Mouse (Mus musculus) right cerebral cortex, postnatal 36 days (tissue): ENCODE data around the gene Med25.
"Not testable (repeated sequence)": the region's sequence is repeated elsewhere in the genome, so short reads cannot be mapped to it uniquely, and the experiment has no call there.

ENCODE experiments used
- DNase-seq, 2 experiments: peaks; one replicate each; pipeline ENCODE4 v3.0.0; 2022; ENCODE audit warnings: low spot score in 2 of 2, mixed read lengths in 1 of 2

Med25 gene

GRCm38 (mm10) chr7:44893197-44893596, 685 bp upstream of the Med25 start:
- no peak for DNase-seq

- no peak for DNase-seq
Measured at GRCm38 (mm10) chr7:44891611-44892010, 901 bp downstream of the Med25 start.

GRCm38 (mm10) chr7:44890737-44891136, 1.8 kb downstream of the Med25 start:
- no peak for DNase-seq

- no peak for DNase-seq
Measured at GRCm38 (mm10) chr7:44890180-44890579, 2.3 kb downstream of the Med25 start.

- DNase-seq, result no peak
Measured at GRCm38 (mm10) chr7:44888256-44889105, 4.0 kb downstream of the Med25 start.

- no peak for DNase-seq
Measured at GRCm38 (mm10) chr7:44886964-44887363, 5.5 kb downstream of the Med25 start.

- DNase-seq, result no peak
Measured at GRCm38 (mm10) chr7:44884637-44885036, 7.9 kb downstream of the Med25 start.

GRCm38 (mm10) chr7:44883036-44883435, 9.5 kb downstream of the Med25 start:
- no peak for DNase-seq

- DNase-seq, result no peak
Measured at GRCm38 (mm10) chr7:44877833-44878232, 14.7 kb downstream of the Med25 start.

- DNase-seq, result not testable (repeated sequence)
Measured at GRCm38 (mm10) chr7:44871774-44872173, 20.7 kb downstream of the Med25 start.

GRCm38 (mm10) chr7:44871181-44871580, 21.3 kb downstream of the Med25 start:
- DNase-seq, result no peak

- no peak for DNase-seq
Measured at GRCm38 (mm10) chr7:44870614-44871013, 21.9 kb downstream of the Med25 start.

GRCm38 (mm10) chr7:44869697-44870528, 22.6 kb downstream of the Med25 start, which contains the start of gene Ptov1:
Gene Ptov1, minus strand, starts transcription at chr7:44869788.
- DNase-seq, result peak; percentile 96 to 99

- DNase-seq, result no peak
Measured at GRCm38 (mm10) chr7:44868919-44869696, 23.4 kb downstream of the Med25 start.

- DNase-seq, result no peak
Measured at GRCm38 (mm10) chr7:44868465-44868864, 24.0 kb downstream of the Med25 start.

- DNase-seq, result no peak
Measured at GRCm38 (mm10) chr7:44867802-44868201, 24.7 kb downstream of the Med25 start.

- no peak for DNase-seq
Measured at GRCm38 (mm10) chr7:44867010-44867702, 25.4 kb downstream of the Med25 start.

GRCm38 (mm10) chr7:44866276-44867009, 26.1 kb downstream of the Med25 start:
- no peak for DNase-seq

GRCm38 (mm10) chr7:44864595-44865542, 27.6 kb downstream of the Med25 start:
- DNase-seq, result no peak
